Mouse (Mus musculus) central nervous system, embryonic 18 days (tissue): ENCODE data around the gene Gm10666. TPM values are rescaled to one million over a fixed set of nuclear protein-coding genes. Genes with fewer than 3 reads are reported as not detected.

Source experiments
- polyA plus RNA-seq: library from polyadenylated mRNA; depleted of rRNA; stranded (reverse); fragments of >200 nt; gene quantifications from 2 replicates; pipeline ENCODE4 v1.2.3, GENCODE M21; 2012; rRNA removed

Gene Gm10666
- not detected in 2 replicates for polyA plus RNA-seq

DNA sequence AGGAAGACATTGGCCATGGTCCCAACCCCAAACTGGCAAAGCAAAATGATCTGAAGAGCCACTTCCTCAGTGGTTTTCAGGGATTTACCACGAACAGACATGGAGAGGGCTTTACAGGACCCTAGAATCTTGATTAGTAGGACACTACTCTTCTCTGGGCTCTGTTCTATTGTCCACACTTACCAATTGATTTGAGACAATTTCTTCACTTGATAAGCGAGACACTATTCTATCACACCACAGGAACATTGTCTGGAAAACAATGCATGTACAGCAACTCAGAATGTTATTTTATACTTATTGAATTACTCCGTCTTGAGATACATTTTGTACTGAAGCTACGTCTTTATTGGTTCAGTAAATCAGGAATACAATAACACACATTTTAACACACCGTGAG, at the start of gene Gm10666:
Gene Gm10666, minus strand, starts transcription at position 101 of the 400 bp plus-strand sequence.

DNA sequence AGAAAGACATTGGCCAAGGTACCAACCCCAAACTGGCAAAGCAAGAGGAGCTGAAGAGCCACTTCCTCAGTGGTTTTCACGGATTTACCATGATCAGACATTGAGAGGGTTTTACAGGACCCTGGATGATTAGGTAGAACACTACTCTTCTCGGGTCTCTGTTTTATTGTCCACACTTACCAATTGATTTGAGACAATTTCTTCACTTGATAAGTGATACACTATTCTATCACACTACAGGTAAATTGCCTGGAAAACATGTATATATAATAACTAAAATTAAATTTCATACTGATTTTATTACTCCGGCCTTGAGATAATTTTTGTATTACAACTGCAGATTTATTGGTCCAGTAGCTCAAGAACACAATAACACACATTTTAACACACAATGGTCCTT, 29.4 kb upstream of the Gm10666 start, which contains the start of gene Vmn1r142:
Gene Vmn1r142, minus strand, starts transcription at position 101 of the 400 bp plus-strand sequence.

DNA sequence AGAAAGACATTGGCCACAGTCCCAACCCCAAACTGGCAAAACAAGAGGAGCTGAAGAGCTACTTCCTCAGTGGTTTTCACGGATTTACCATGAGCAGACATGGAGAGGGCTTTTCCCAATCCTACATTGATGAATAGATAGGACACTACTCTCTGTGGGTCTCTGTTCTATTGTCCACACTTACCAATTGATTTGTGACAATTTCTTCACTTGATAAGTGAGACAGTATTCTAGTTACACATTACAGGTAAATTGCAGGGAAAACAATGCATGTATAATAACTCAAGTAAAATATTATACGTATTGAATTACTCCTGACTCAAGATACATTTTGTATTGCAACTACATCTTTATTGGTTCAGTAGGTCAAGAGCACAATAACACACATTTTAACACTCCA, 16.4 kb downstream of the Gm10666 start, which contains the start of gene Gm16451:
Gene Gm16451, minus strand, starts transcription at position 101 of the 400 bp plus-strand sequence.

Other genes starting within 250 kb of the Gm10666 start
- not detected in 2 replicates for gene Gm5891, start 213.4 kb downstream of the Gm10666 start, polyA plus RNA-seq
- not detected in 2 replicates for gene Vmn1r137, start 140.2 kb downstream of the Gm10666 start, polyA plus RNA-seq
- gene Vmn1r138, start 105.8 kb downstream of the Gm10666 start, polyA plus RNA-seq = not detected in 2 replicates
- gene Gm6176, start 78.4 kb downstream of the Gm10666 start, polyA plus RNA-seq = not detected in 2 replicates
- not detected in 2 replicates for gene Vmn1r139, start 65.7 kb downstream of the Gm10666 start, polyA plus RNA-seq
- not detected in 2 replicates for gene Gm16451, start 16.5 kb downstream of the Gm10666 start, polyA plus RNA-seq
- gene Vmn1r142, start 29.3 kb upstream of the Gm10666 start, polyA plus RNA-seq = not detected in 2 replicates
- not detected in 2 replicates for gene Vmn1r143, start 54.6 kb upstream of the Gm10666 start, polyA plus RNA-seq
- not detected in 2 replicates for gene Gm8653, start 66.5 kb upstream of the Gm10666 start, polyA plus RNA-seq
- not detected in 2 replicates for gene Gm8453, start 94.7 kb upstream of the Gm10666 start, polyA plus RNA-seq
- gene Gm4187, start 195.0 kb upstream of the Gm10666 start, polyA plus RNA-seq = not detected in 2 replicates
- not detected in 2 replicates for gene Gm8660, start 236.3 kb upstream of the Gm10666 start, polyA plus RNA-seq